Mouse (Mus musculus): Measurements from ENCODE around the gene Ticam1. TPM values are rescaled to one million over a fixed set of nuclear protein-coding genes. Genes with fewer than 3 reads are reported as not detected.
A peak's percentile ranks its signal among the peaks of the same experiment; 100 is the strongest.

The Ticam1 gene
- polyA plus RNA-seq, 1 experiment from 2014 or later = 1.5 TPM

DNA sequence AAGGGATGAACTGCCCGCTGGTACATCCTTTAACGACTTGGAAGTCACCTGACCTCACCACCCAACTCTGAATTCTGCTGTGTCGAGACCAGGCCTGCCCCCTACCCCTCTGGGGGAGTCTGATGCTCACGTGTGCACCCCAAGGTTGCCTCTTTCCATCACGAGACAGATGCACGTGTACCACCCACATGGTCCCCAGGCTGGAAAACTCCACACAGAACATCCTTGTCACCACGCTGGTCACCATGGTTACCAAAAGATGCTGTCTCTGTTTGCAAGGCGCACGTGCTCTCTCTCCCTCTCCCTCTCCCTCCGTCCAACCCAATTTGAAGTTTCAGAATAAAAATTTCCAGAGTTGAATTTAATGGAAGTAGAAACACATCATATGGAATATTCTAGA, 46.6 kb downstream of the Ticam1 start:
- 67% methylated on average over 10 of the region's 10 CpGs for WGBS
- Histone ChIP-seq H3K4me3 (no peak overlapping the region), H3K4me1 (replicated peaks) (peaks cover 13% of the 10 kb centered on the region), H3K27me3 (peaks cover under 1% of the 10 kb centered on the region; the same call in 1 of the 2 replicates), H3K4me2 (no peak overlapping the region), H3K9me3 (no peaks in the 10 kb centered on the region), H3K27ac (replicated peaks) (no peak overlapping the region), H3K36me3 (no peaks in the 10 kb centered on the region), H3K9ac (no peak overlapping the region)
- no peak for ATAC-seq (ENCODE audit: low read depth)

DNA sequence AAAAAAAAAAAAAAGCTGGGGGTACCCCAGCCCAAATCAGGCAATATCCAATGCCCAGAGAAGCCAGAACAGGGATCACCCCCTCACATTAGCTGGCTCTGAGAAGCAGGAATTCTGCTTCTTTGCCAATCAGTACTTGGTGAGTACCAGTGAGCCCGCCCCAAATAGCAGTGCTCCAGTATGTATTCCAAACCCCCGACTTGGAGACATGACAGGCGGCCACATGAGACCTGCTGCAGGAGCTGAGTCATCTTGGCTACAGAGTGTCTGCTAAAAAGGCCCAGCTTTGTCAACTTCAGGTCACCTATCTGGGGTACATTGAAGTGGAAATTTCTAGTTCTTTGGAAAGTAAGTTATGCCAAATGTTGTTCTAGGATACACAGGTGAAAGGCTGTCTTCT, 50.0 kb downstream of the Ticam1 start:
- H3K4me1 ChIP-seq (replicated peaks) = no peaks in the 10 kb centered on the region
- no peak overlapping the region for H3K27ac ChIP-seq (replicated peaks)
- H3K4me3 ChIP-seq = no peak overlapping the region
- H3K36me3 ChIP-seq = no peaks in the 10 kb centered on the region
- no peak overlapping the region for H3K9ac ChIP-seq
- no peaks in the 10 kb centered on the region for H3K9me3 ChIP-seq
- no peak overlapping the region for H3K4me2 ChIP-seq
- no peak for ATAC-seq (ENCODE audit: low read depth)
- no peaks in the 10 kb centered on the region; the same call in 1 of the 2 replicates for H3K27me3 ChIP-seq
- 79% methylated on average over 3 of the region's 3 CpGs for WGBS

DNA sequence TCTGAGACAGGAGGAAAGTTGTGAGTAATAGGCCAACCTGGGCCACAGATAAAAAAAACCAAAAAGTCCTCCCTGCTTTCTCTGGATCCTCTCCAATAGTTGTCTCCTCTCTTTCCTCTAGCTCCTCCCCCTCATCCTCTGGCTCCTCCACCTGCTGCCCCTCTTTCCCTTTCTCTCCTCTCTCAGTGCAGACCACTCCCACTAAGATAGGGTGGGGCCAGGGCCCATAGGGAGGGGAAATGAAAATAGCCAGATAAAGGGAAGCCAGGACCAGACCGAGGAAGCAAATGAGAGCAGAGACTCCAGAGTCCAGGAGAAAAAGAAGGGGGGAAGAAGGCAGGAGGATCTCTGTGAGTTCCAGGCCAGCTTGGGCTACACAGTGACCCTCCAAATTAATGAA, 51.7 kb downstream of the Ticam1 start:
- Histone ChIP-seq H3K4me3 (no peak overlapping the region), H3K27ac (replicated peaks) (no peak overlapping the region), H3K4me2 (no peak overlapping the region), H3K4me1 (replicated peaks) (no peaks in the 10 kb centered on the region), H3K27me3 (no peaks in the 10 kb centered on the region; the same call in 1 of the 2 replicates), H3K36me3 (no peaks in the 10 kb centered on the region), H3K9me3 (no peaks in the 10 kb centered on the region), H3K9ac (no peak overlapping the region)
- WGBS = 40% methylated on average over 1 of the region's 1 CpGs
- no peak for ATAC-seq (ENCODE audit: low read depth)

DNA sequence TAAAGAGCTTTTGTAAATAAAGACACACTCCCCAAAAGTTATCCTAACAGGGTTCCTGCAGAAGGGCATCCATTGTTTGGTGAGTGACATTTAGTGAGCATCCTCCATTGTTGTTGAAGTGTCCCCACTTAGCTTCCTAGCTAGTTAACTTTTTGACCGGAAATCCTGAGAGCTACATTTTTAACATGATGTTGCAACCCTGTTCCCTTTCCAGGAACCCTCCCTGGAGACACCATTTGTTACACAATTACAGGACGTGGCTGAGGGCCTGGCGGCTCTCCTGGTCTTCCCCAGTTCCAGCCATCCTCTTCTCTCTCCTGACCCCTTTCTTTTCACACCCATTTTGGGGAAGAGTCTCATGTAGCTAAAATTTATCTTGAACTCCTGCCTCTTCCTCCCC, 56.8 kb downstream of the Ticam1 start:
- H3K27me3 ChIP-seq = no peaks in the 10 kb centered on the region
- 60% methylated on average over 3 of the region's 3 CpGs for WGBS
- H3K36me3 ChIP-seq = peaks cover 4% of the 10 kb centered on the region; the same call in 1 of the 2 replicates
- ATAC-seq (ENCODE audit: low read depth) = no peak
- peak overlapping the region; percentile 91; the same call in 1 of the 2 replicates for H3K4me2 ChIP-seq
- peaks cover 39% of the 10 kb centered on the region for H3K4me1 ChIP-seq (replicated peaks)
- H3K4me3 ChIP-seq = 0 out of 2 replicates have a peak overlapping the region, but pooled peaks have one; percentile 84
- H3K27ac ChIP-seq (replicated peaks) = no peak overlapping the region
- H3K9me3 ChIP-seq = no peaks in the 10 kb centered on the region
- no peak overlapping the region for H3K9ac ChIP-seq

MicroRNAs encoded within 50 kb of the gene (microRNA counts, 519-probe panel; counts per million panel counts)
- microRNA mmu-miR-7b = 1,674 counts per million, percentile 10 among the panel's probes with 10 or more counts

Small RNAs within 50 kb of the gene (microRNA-seq; reads per million reads assigned to microRNA genes)
- gene Mir7b = 311 reads per million, percentile 70 among the genes with 10 or more reads in this experiment

Other genes with a start within 250 kb of the Ticam1 start
- 112 and 114 TPM in 2 replicates for gene Sh3gl1, start 240.2 kb downstream of the Ticam1 start, polyA plus RNA-seq (2015; fragmentation: Nextera tagmentation; extraction: Ambion mirVana)
- gene Chaf1a, start 236.3 kb downstream of the Ticam1 start, polyA plus RNA-seq (2015; fragmentation: Nextera tagmentation; extraction: Ambion mirVana) = 6.3 and 8.0 TPM in 2 replicates
- 79.6 and 91.4 TPM in 2 replicates for gene Ubxn6, start 201.8 kb downstream of the Ticam1 start, polyA plus RNA-seq (2015; fragmentation: Nextera tagmentation; extraction: Ambion mirVana)
- 140 and 150 TPM in 2 replicates for gene Hdgfl2, start 197.2 kb downstream of the Ticam1 start, polyA plus RNA-seq (2015; fragmentation: Nextera tagmentation; extraction: Ambion mirVana)
- gene Plin4, start 167.0 kb downstream of the Ticam1 start, polyA plus RNA-seq (2015; fragmentation: Nextera tagmentation; extraction: Ambion mirVana) = 0.03 and 0.11 TPM in 2 replicates
- gene Plin5, start 159.2 kb downstream of the Ticam1 start, polyA plus RNA-seq (2015; fragmentation: Nextera tagmentation; extraction: Ambion mirVana) = 0.83 and 0.93 TPM in 2 replicates
- 0.22 TPM in 1 of 2 replicates, not detected in the other for gene Lrg1, start 154.8 kb downstream of the Ticam1 start, polyA plus RNA-seq (2015; fragmentation: Nextera tagmentation; extraction: Ambion mirVana)
- 10.9 and 11.1 TPM in 2 replicates for gene Sema6b, start 136.4 kb downstream of the Ticam1 start, polyA plus RNA-seq (2015; fragmentation: Nextera tagmentation; extraction: Ambion mirVana)
- gene Tnfaip8l1, start 114.3 kb downstream of the Ticam1 start, polyA plus RNA-seq (2015; fragmentation: Nextera tagmentation; extraction: Ambion mirVana) = 8.5 and 9.1 TPM in 2 replicates
- gene Mydgf, start 92.9 kb downstream of the Ticam1 start, polyA plus RNA-seq (2015; fragmentation: Nextera tagmentation; extraction: Ambion mirVana) = 67.4 and 74.2 TPM in 2 replicates
- 25.7 and 26.3 TPM in 2 replicates for gene Dpp9, start 57.9 kb downstream of the Ticam1 start, polyA plus RNA-seq (2015; fragmentation: Nextera tagmentation; extraction: Ambion mirVana)
- 16.6 and 19.1 TPM in 2 replicates for gene Fem1a, start 20.0 kb downstream of the Ticam1 start, polyA plus RNA-seq (2015; fragmentation: Nextera tagmentation; extraction: Ambion mirVana)
- gene Plin3, start 16.1 kb upstream of the Ticam1 start, polyA plus RNA-seq (2015; fragmentation: Nextera tagmentation; extraction: Ambion mirVana) = 21.5 and 24.7 TPM in 2 replicates
- not detected in 2 replicates for gene Arrdc5, start 23.5 kb upstream of the Ticam1 start, polyA plus RNA-seq (2015; fragmentation: Nextera tagmentation; extraction: Ambion mirVana)
- gene Uhrf1, start 26.5 kb upstream of the Ticam1 start, polyA plus RNA-seq (2015; fragmentation: Nextera tagmentation; extraction: Ambion mirVana) = 20.0 and 27.4 TPM in 2 replicates
- gene Kdm4b, start 49.3 kb upstream of the Ticam1 start, polyA plus RNA-seq (2015; fragmentation: Nextera tagmentation; extraction: Ambion mirVana) = 72.1 and 77.9 TPM in 2 replicates
- gene Ptprs, start 199.7 kb upstream of the Ticam1 start, polyA plus RNA-seq (2015; fragmentation: Nextera tagmentation; extraction: Ambion mirVana) = 251 and 260 TPM in 2 replicates
- not detected in 2 replicates for gene Znrf4, start 235.6 kb upstream of the Ticam1 start, polyA plus RNA-seq (2015; fragmentation: Nextera tagmentation; extraction: Ambion mirVana)